Mouse (Mus musculus): ENCODE data around the gene Usp47.

DNA sequence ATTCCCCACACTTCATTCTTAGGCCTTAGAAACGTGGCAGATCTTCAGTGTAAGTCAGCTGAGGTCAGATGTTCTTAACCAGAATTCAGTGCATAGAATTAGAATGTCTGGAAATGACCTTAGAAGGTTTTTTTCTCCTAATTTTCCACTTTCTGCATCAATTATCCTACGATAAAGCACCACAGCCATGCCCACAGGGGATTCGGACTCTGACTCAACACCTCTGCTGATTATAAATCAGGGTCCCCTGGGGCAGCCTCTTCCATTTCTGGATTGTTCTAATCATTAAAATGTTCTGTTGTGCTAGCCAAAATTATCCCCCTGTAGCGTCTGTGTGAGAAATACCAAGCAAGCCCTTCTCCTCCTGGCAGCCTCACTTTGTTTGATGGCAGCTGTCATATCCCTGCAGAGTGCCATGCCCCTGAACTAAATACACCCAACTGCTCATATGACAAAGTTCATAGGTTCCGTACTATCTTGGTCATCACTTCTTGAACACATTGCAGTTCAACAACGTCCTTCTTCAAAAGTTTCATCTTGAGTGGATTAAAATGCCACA lies 24.8 kb upstream of the Usp47 start:
- no peak for TF ChIP-seq CTCF (IDR thresholded peaks at IDR 0.05; ENCODE audit: control insufficient read depth, insufficient read depth, insufficient read length)
- TF ChIP-seq FOSL1 (IDR thresholded peaks at IDR 0.05; ENCODE audit: insufficient read depth, low read length, poor library complexity, severe bottlenecking) = no peak

Data from C2C12 (cell line).